Mouse (Mus musculus): Measurements from ENCODE around the gene Ndel1. TPM values are rescaled to one million over a fixed set of nuclear protein-coding genes. Genes with fewer than 3 reads are reported as not detected.

The Ndel1 gene
- polyA plus RNA-seq, 1 experiment from 2014 or later = 80.4 TPM

GRCm38 (mm10) chr11:68826735-68827134 lies 44.9 kb downstream of the Ndel1 start:
- Histone ChIP-seq H3K27ac (no peak overlapping the region), H3K4me1 (no peaks in the 10 kb centered on the region; the same call in 1 of the 2 replicates), H3K9ac (no peak overlapping the region), H3K36me3 (peaks cover 41% of the 10 kb centered on the region), H3K4me3 (no peak overlapping the region), H3K4me2 (replicated peaks) (no peak overlapping the region), H3K9me3 (no peaks in the 10 kb centered on the region), H3K27me3 (replicated peaks) (no peaks in the 10 kb centered on the region)
- no peak for ATAC-seq (ENCODE audit: low FRiP score, low read depth)
- 85% methylated on average over 3 of the region's 3 CpGs for WGBS

- Histone ChIP-seq H3K9ac (no peak overlapping the region), H3K4me3 (no peak overlapping the region), H3K4me1 (no peaks in the 10 kb centered on the region; the same call in 1 of the 2 replicates), H3K4me2 (replicated peaks) (no peak overlapping the region), H3K9me3 (no peaks in the 10 kb centered on the region), H3K27me3 (replicated peaks) (no peaks in the 10 kb centered on the region), H3K27ac (no peak overlapping the region), H3K36me3 (peaks cover 50% of the 10 kb centered on the region)
- WGBS = 73% methylated on average over 15 of the region's 15 CpGs
- no peak for ATAC-seq (ENCODE audit: low FRiP score, low read depth)
Observed at GRCm38 (mm10) chr11:68822326-68822725, 49.3 kb downstream of the Ndel1 start.

GRCm38 (mm10) chr11:68819226-68819805 lies 52.3 kb downstream of the Ndel1 start:
- no peaks in the 10 kb centered on the region for H3K4me1 ChIP-seq
- 89% methylated on average over 14 of the region's 14 CpGs for WGBS
- no peak overlapping the region for H3K4me3 ChIP-seq
- no peak overlapping the region for H3K9ac ChIP-seq
- no peak overlapping the region for H3K4me2 ChIP-seq (replicated peaks)
- ATAC-seq (ENCODE audit: low FRiP score, low read depth) = no peak
- H3K27ac ChIP-seq = no peak overlapping the region
- no peaks in the 10 kb centered on the region for H3K9me3 ChIP-seq
- peaks cover 67% of the 10 kb centered on the region for H3K36me3 ChIP-seq
- H3K27me3 ChIP-seq (replicated peaks) = no peaks in the 10 kb centered on the region

- Histone ChIP-seq H3K36me3 (peaks cover 74% of the 10 kb centered on the region), H3K4me2 (replicated peaks) (no peak overlapping the region)
- WGBS = 93% methylated on average over 8 of the region's 8 CpGs
Observed at GRCm38 (mm10) chr11:68818416-68818815, 53.2 kb downstream of the Ndel1 start.

GRCm38 (mm10) chr11:68811881-68812577 lies 59.6 kb downstream of the Ndel1 start:
- no peak overlapping the region for H3K9ac ChIP-seq
- WGBS = 91% methylated on average over 9 of the region's 9 CpGs
- H3K4me3 ChIP-seq = no peak overlapping the region
- no peak overlapping the region for H3K27ac ChIP-seq
- ATAC-seq (ENCODE audit: low FRiP score, low read depth) = no peak
- no peaks in the 10 kb centered on the region for H3K4me1 ChIP-seq
- H3K36me3 ChIP-seq = peaks cover 89% of the 10 kb centered on the region
- no peaks in the 10 kb centered on the region for H3K9me3 ChIP-seq
- H3K27me3 ChIP-seq (replicated peaks) = no peaks in the 10 kb centered on the region
- H3K4me2 ChIP-seq (replicated peaks) = no peak overlapping the region

More at GRCm38 (mm10) chr11:68818416-68818815, 53.2 kb downstream of the Ndel1 start:
- H3K4me3 ChIP-seq = no peak overlapping the region
- no peaks in the 10 kb centered on the region for H3K9me3 ChIP-seq
- H3K27ac ChIP-seq = no peak overlapping the region
- no peaks in the 10 kb centered on the region for H3K4me1 ChIP-seq
- ATAC-seq (ENCODE audit: low FRiP score, low read depth) = no peak
- H3K27me3 ChIP-seq (replicated peaks) = no peaks in the 10 kb centered on the region
- no peak overlapping the region for H3K9ac ChIP-seq

GRCm38 (mm10) chr11:68807787-68808186 lies 63.9 kb downstream of the Ndel1 start:
- Histone ChIP-seq H3K4me2 (replicated peaks) (no peak overlapping the region), H3K27ac (no peak overlapping the region), H3K9me3 (no peaks in the 10 kb centered on the region), H3K36me3 (peaks cover 96% of the 10 kb centered on the region), H3K27me3 (replicated peaks) (no peaks in the 10 kb centered on the region), H3K9ac (no peak overlapping the region), H3K4me3 (no peak overlapping the region), H3K4me1 (no peaks in the 10 kb centered on the region)
- WGBS = 37% methylated on average over 6 of the region's 6 CpGs
- no peak for ATAC-seq (ENCODE audit: low FRiP score, low read depth)

GRCm38 (mm10) chr11:68805148-68805547 lies 66.5 kb downstream of the Ndel1 start:
- Histone ChIP-seq H3K27ac (no peak overlapping the region), H3K4me2 (replicated peaks) (no peak overlapping the region), H3K9me3 (no peaks in the 10 kb centered on the region), H3K4me3 (no peak overlapping the region), H3K36me3 (peaks cover 98% of the 10 kb centered on the region), H3K9ac (no peak overlapping the region), H3K4me1 (no peaks in the 10 kb centered on the region), H3K27me3 (replicated peaks) (no peaks in the 10 kb centered on the region)
- WGBS = 85% methylated on average over 4 of the region's 4 CpGs
- no peak for ATAC-seq (ENCODE audit: low FRiP score, low read depth)

GRCm38 (mm10) chr11:68798258-68798657 lies 73.4 kb downstream of the Ndel1 start:
- H3K27me3 ChIP-seq (replicated peaks) = no peaks in the 10 kb centered on the region
- peaks cover 97% of the 10 kb centered on the region for H3K36me3 ChIP-seq
- H3K9ac ChIP-seq = no peak overlapping the region
- H3K4me3 ChIP-seq = no peak overlapping the region
- no peaks in the 10 kb centered on the region for H3K9me3 ChIP-seq
- H3K27ac ChIP-seq = no peak overlapping the region
- WGBS = 97% methylated on average over 10 of the region's 10 CpGs
- ATAC-seq (ENCODE audit: low FRiP score, low read depth) = no peak
- no peak overlapping the region for H3K4me2 ChIP-seq (replicated peaks)
- no peaks in the 10 kb centered on the region for H3K4me1 ChIP-seq

- no peaks in the 10 kb centered on the region for H3K4me1 ChIP-seq
- H3K36me3 ChIP-seq = peaks cover 95% of the 10 kb centered on the region
- no peak for ATAC-seq (ENCODE audit: low FRiP score, low read depth)
- no peak overlapping the region for H3K4me2 ChIP-seq (replicated peaks)
- H3K27ac ChIP-seq = no peak overlapping the region
- no peak overlapping the region for H3K9ac ChIP-seq
- WGBS = 93% methylated on average over 9 of the region's 9 CpGs
- H3K4me3 ChIP-seq = no peak overlapping the region
- no peaks in the 10 kb centered on the region for H3K9me3 ChIP-seq
- no peaks in the 10 kb centered on the region for H3K27me3 ChIP-seq (replicated peaks)
Observed at GRCm38 (mm10) chr11:68791794-68792193, 79.9 kb downstream of the Ndel1 start.

GRCm38 (mm10) chr11:68790720-68791119 lies 80.9 kb downstream of the Ndel1 start:
- no peak overlapping the region for H3K4me3 ChIP-seq
- no peak for ATAC-seq (ENCODE audit: low FRiP score, low read depth)
- peaks cover 98% of the 10 kb centered on the region for H3K36me3 ChIP-seq
- H3K4me1 ChIP-seq = no peaks in the 10 kb centered on the region
- H3K9me3 ChIP-seq = no peaks in the 10 kb centered on the region
- no peak overlapping the region for H3K9ac ChIP-seq
- no peak overlapping the region for H3K27ac ChIP-seq
- WGBS = 90% methylated on average over 10 of the region's 10 CpGs
- H3K4me2 ChIP-seq (replicated peaks) = no peak overlapping the region
- H3K27me3 ChIP-seq (replicated peaks) = no peaks in the 10 kb centered on the region

- ATAC-seq (ENCODE audit: low FRiP score, low read depth) = no peak
- WGBS = 93% methylated on average over 9 of the region's 9 CpGs
- peaks cover 97% of the 10 kb centered on the region for H3K36me3 ChIP-seq
Observed at GRCm38 (mm10) chr11:68787222-68787621, 84.4 kb downstream of the Ndel1 start.

GRCm38 (mm10) chr11:68785813-68786212 lies 85.8 kb downstream of the Ndel1 start:
- Histone ChIP-seq H3K4me3 (no peak overlapping the region), H3K27ac (no peak overlapping the region), H3K36me3 (peaks cover 97% of the 10 kb centered on the region), H3K4me2 (replicated peaks) (no peak overlapping the region), H3K27me3 (replicated peaks) (no peaks in the 10 kb centered on the region), H3K4me1 (no peaks in the 10 kb centered on the region), H3K9me3 (no peaks in the 10 kb centered on the region), H3K9ac (no peak overlapping the region)
- 93% methylated on average over 8 of the region's 8 CpGs for WGBS
- no peak for ATAC-seq (ENCODE audit: low FRiP score, low read depth)

More at GRCm38 (mm10) chr11:68787222-68787621, 84.4 kb downstream of the Ndel1 start:
- Histone ChIP-seq H3K9ac (no peak overlapping the region), H3K4me3 (no peak overlapping the region), H3K27ac (no peak overlapping the region), H3K9me3 (no peaks in the 10 kb centered on the region), H3K4me2 (replicated peaks) (no peak overlapping the region), H3K27me3 (replicated peaks) (no peaks in the 10 kb centered on the region), H3K4me1 (no peaks in the 10 kb centered on the region)

GRCm38 (mm10) chr11:68782336-68782735 lies 89.3 kb downstream of the Ndel1 start:
- H3K27me3 ChIP-seq (replicated peaks) = no peaks in the 10 kb centered on the region
- H3K27ac ChIP-seq = no peak overlapping the region
- H3K4me3 ChIP-seq = no peak overlapping the region
- H3K4me1 ChIP-seq = peaks cover 7% of the 10 kb centered on the region; the same call in 1 of the 2 replicates
- H3K36me3 ChIP-seq = peaks cover 76% of the 10 kb centered on the region
- WGBS = 92% methylated on average over 9 of the region's 9 CpGs
- no peak overlapping the region for H3K9ac ChIP-seq
- no peak for ATAC-seq (ENCODE audit: low FRiP score, low read depth)
- no peaks in the 10 kb centered on the region for H3K9me3 ChIP-seq
- H3K4me2 ChIP-seq (replicated peaks) = no peak overlapping the region
